Mouse (Mus musculus): ENCODE measurements around the gene Zscan2.

GRCm38 (mm10) chr7:80918982-80919646 lies 58.4 kb downstream of the Zscan2 start:
- TF ChIP-seq CTCF (IDR thresholded peaks at IDR 0.05) (no peak), EP300 (IDR thresholded peaks at IDR 0.05) (no peak)

Measured in lung, postnatal 0 days (tissue).